Mouse (Mus musculus) forebrain, embryonic 15.5 days (tissue): ENCODE results near the gene Fam161b. TPM values are rescaled to one million over a fixed set of nuclear protein-coding genes. Genes with fewer than 3 reads are reported as not detected.

Experiments used
- ATAC-seq: fragments of 200-750 bp; cut with Nextera tagmentation; replicated peaks from 2 replicates; pipeline ENCODE4 v1.8.0; 2017; ENCODE audit warnings: mild to moderate bottlenecking, moderate TSS enrichment, moderate library complexity
- H3K27ac ChIP-seq: fragments of 300-500 bp; sonication (generic); replicated peaks from 2 replicates; pipeline ENCODE4 v1.5.1; 2015; ENCODE audit warnings: mild to moderate bottlenecking, inconsistent platforms
- H3K27me3 ChIP-seq: fragments of 300-500 bp; sonication (generic); 2 replicates; pipeline ENCODE4 v1.6.1; 2015; ENCODE audit warnings: inconsistent platforms
- H3K36me3 ChIP-seq: fragments of 300-500 bp; sonication (generic); 2 replicates; pipeline ENCODE4 v1.6.1; 2015; ENCODE audit warnings: mild to moderate bottlenecking, inconsistent platforms
- H3K4me1 ChIP-seq: fragments of 300-500 bp; sonication (generic); 2 replicates; pipeline ENCODE4 v1.6.1; 2015; ENCODE audit warnings: inconsistent platforms
- H3K4me2 ChIP-seq: fragments of 300-500 bp; sonication (generic); replicated peaks from 2 replicates; pipeline ENCODE4 v1.6.1; 2015; ENCODE audit warnings: mild to moderate bottlenecking, inconsistent platforms
- H3K4me3 ChIP-seq: fragments of 300-500 bp; sonication (generic); 2 replicates; pipeline ENCODE4 v1.5.1; 2015; ENCODE audit warnings: mild to moderate bottlenecking, inconsistent platforms
- H3K9ac ChIP-seq: fragments of 300-500 bp; sonication (generic); replicated peaks from 2 replicates; pipeline ENCODE4 v1.6.1; 2015; ENCODE audit warnings: mild to moderate bottlenecking, inconsistent platforms
- H3K9me3 ChIP-seq: fragments of 300-500 bp; sonication (generic); 2 replicates; pipeline ENCODE4 v1.6.1; 2016; ENCODE audit warnings: inconsistent platforms
- WGBS: fragments of 180-500 bp; shearing (Covaris S2); methylation state at CpG from one replicate; pipeline ENCODE4 v1.1.7; 2015; ENCODE audit warnings: mixed read lengths; 5-methylcytosine and 5-hydroxymethylcytosine counted together
- polyA plus RNA-seq: library from polyadenylated mRNA; unstranded; fragments of >200 nt; fragmentation: Nextera tagmentation; extraction: Ambion mirVana; gene quantifications from 2 replicates; pipeline ENCODE4 v1.2.1, GENCODE M21; 2015

Gene Fam161b
- 14.8 and 16.1 TPM in 2 replicates for polyA plus RNA-seq

DNA sequence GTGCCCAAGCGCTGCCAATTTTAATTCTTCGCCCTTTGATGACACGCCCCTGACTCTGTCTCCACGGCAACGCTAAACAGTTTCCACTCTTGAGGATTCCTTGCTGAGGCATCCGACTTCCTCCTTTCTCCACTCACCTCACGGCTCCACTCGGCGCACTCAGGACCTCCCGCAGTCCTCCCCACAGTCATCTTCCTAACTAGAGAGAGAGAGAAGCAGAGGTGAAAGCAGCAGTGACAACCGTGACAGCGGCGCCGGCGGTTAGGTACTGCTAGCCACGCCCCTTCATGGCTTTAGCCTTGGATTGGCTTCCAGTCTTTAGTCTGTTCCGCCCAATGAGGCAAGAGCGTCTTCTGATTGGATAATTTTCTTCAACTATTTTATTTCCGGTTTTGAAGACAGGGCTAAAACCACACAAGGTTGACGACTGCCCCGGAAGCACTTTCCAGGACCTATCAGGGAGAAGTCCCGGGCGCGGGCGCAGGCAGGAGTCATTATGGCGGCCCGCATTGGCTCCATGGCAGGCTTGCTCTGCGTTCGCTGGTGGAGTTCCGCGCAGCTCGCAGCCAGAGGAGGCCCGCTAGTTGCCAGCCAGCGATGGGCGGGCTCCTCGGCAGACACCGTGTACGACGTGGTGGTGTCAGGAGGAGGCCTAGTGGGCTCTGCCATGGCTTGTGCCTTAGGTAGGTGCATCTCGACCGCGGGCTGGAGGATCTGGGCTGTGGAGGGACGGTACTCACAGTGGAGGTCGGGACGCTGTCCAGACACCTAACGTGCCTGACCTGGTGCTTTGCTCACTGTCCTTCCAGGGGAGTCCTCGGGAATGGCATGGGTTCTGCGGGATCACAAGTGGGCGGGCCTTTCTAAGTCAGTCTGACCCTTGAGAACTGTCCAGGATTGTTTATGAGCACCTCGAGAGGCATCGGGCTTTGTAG lies at the start of gene Fam161b, which contains the start of gene Coq6:
Fam161b (minus strand) TSS at position 279 of the 935 bp plus-strand sequence.
Coq6 (plus strand) TSS at position 103 of the 935 bp plus-strand sequence.
- Histone ChIP-seq H3K9ac (peak within 1 kb of the TSS; percentile 81), H3K4me3 (peak within 1 kb of the TSS; percentile 80), H3K27ac (peak within 1 kb of the TSS; percentile 52), H3K4me1 (peaks cover 22% of the 10 kb centered on the region), H3K27me3 (no peaks in the 10 kb centered on the region), H3K4me2 (peak within 1 kb of the TSS; percentile 70), H3K9me3 (no peaks in the 10 kb centered on the region), H3K36me3 (peaks cover 5% of the 10 kb centered on the region; the same call in 1 of the 2 replicates)
- under 1% methylated on average over 51 of the region's 51 CpGs for WGBS
- peak; percentile 99 for ATAC-seq

DNA sequence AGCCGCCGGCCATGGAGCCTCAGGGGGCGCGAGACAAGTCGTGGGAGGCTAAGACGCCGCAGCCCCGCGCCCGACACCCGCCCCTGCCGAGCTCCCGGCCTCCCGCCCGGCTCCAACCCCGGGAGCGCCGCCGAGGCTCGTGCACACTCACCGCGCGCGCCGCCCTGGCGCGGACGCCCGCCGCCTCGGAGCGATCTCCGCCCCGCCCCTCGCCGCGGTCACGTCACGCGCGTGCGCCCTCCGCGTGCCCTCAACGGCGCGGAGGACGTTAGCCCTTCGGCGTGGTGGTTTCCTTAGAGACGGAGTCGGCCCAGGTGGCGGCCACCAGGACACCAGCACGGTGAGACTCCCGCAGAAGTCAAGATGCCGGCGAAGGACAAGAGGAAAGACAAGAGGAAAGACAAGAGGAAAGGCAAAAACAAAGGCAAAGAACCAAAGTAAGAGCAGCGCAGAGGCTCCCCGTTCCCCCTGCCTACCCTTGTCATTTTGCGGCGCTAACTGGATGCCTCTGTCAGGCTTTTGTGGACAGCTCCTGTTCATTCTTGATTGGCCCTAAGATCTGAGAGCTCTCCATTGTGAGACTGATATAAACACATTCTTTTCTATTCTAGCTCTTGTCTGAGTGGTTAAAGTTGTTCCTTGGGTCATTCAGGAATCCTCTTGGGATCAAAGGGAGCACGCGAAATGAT lies 47.3 kb upstream of the Fam161b start, which contains the start of the genes Entpd5 and Bbof1:
Entpd5 (minus strand) TSS at position 211 of the 689 bp plus-strand sequence.
Bbof1 (plus strand) TSS at position 253 of the 689 bp plus-strand sequence.
- H3K36me3 ChIP-seq = peaks cover 2% of the 10 kb centered on the region; the same call in 1 of the 2 replicates
- peak; percentile 93 for ATAC-seq
- H3K9me3 ChIP-seq = no peaks in the 10 kb centered on the region
- H3K4me1 ChIP-seq = peaks cover 12% of the 10 kb centered on the region
- H3K27me3 ChIP-seq = no peaks in the 10 kb centered on the region
- peak within 1 kb of the TSS; percentile 89 for H3K27ac ChIP-seq
- under 1% methylated on average over 58 of the region's 63 CpGs for WGBS
- H3K4me3 ChIP-seq = peak within 1 kb of the TSS; percentile 76
- H3K4me2 ChIP-seq = peak within 1 kb of the TSS; percentile 84
- H3K9ac ChIP-seq = peak within 1 kb of the TSS; percentile 79

GRCm38 (mm10) chr12:84407874-84408818 lies 46.5 kb upstream of the Fam161b start:
- Histone ChIP-seq H3K27ac (peak overlapping the region; percentile 89), H3K4me1 (peaks cover 12% of the 10 kb centered on the region), H3K36me3 (peaks cover 2% of the 10 kb centered on the region; the same call in 1 of the 2 replicates), H3K4me2 (peak overlapping the region; percentile 84), H3K27me3 (no peaks in the 10 kb centered on the region), H3K9ac (peak overlapping the region; percentile 79), H3K9me3 (no peaks in the 10 kb centered on the region), H3K4me3 (peak overlapping the region; percentile 76)
- ATAC-seq = peak; percentile 75
- WGBS = 2% methylated on average over 52 of the region's 52 CpGs

- ATAC-seq = no peak
- peaks cover 2% of the 10 kb centered on the region; the same call in 1 of the 2 replicates for H3K36me3 ChIP-seq
- peaks cover 12% of the 10 kb centered on the region for H3K4me1 ChIP-seq
- no peak overlapping the region for H3K4me3 ChIP-seq
- H3K9me3 ChIP-seq = no peaks in the 10 kb centered on the region
- WGBS = 61% methylated on average over 4 of the region's 4 CpGs
- no peak overlapping the region for H3K9ac ChIP-seq
- H3K27me3 ChIP-seq = no peaks in the 10 kb centered on the region
- H3K4me2 ChIP-seq = no peak overlapping the region
- no peak overlapping the region for H3K27ac ChIP-seq
These were observed 45.6 kb upstream of the Fam161b start for GRCm38 (mm10) chr12:84407259-84407658.

- no peak overlapping the region for H3K27ac ChIP-seq
- H3K4me1 ChIP-seq = peaks cover 10% of the 10 kb centered on the region
- H3K4me3 ChIP-seq = no peak overlapping the region
- no peaks in the 10 kb centered on the region for H3K36me3 ChIP-seq
- no peak overlapping the region for H3K9ac ChIP-seq
- H3K4me2 ChIP-seq = no peak overlapping the region
- no peaks in the 10 kb centered on the region for H3K27me3 ChIP-seq
- ATAC-seq = no peak
- WGBS = 48% methylated on average over 6 of the region's 6 CpGs
- no peaks in the 10 kb centered on the region for H3K9me3 ChIP-seq
These were observed 42.9 kb upstream of the Fam161b start for GRCm38 (mm10) chr12:84404541-84404940.

DNA sequence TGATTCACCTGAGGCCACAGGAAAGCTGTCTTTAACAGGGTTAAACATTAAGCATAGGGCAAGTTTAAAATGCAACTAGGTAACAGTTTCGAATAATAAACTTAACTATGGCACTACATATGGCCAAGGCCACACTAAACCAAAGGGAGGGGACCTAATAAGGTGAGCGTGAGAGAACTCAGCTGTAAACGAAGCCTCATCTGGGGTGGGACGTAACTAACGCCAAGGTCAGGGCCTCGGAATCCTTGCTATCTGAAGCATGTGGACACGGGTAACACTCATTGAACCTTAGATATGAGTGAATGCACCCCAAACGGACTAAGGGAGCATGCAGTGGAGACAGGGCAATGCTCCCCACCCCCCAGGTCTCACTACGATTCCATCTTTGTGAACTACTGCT lies 41.3 kb upstream of the Fam161b start:
- ATAC-seq = no peak
- WGBS = 82% methylated on average over 9 of the region's 9 CpGs
- no peaks in the 10 kb centered on the region for H3K27me3 ChIP-seq

DNA sequence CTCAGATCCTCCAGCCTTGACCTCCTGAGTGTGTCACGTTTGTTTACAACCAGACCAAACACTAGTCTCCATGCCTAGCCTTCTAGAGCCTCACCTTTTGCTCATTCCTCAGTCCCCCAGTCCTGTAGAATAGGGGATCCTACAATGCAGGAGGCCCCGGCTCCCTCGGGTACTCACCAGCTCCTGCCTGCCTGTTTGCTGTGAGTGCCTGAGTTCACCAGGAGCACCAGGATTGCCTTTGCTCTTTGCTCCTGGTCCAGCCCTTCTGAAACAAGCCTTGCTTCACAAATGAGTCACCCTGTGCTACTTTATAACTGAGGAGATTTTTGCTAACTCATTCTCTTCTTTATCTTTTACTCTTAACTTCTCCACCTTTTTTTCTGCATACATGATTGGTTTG lies 39.0 kb upstream of the Fam161b start:
- H3K27ac ChIP-seq = no peak overlapping the region
- ATAC-seq = no peak
- WGBS = 76% methylated on average over 3 of the region's 3 CpGs

More for the DNA sequence above, 41.3 kb upstream of the Fam161b start:
- H3K9ac ChIP-seq = no peak overlapping the region
- peaks cover 4% of the 10 kb centered on the region for H3K4me1 ChIP-seq
- H3K9me3 ChIP-seq = no peaks in the 10 kb centered on the region
- H3K4me2 ChIP-seq = no peak overlapping the region
- H3K27ac ChIP-seq = no peak overlapping the region
- no peaks in the 10 kb centered on the region for H3K36me3 ChIP-seq
- no peak overlapping the region for H3K4me3 ChIP-seq

GRCm38 (mm10) chr12:84400068-84400467 lies 38.4 kb upstream of the Fam161b start:
- Histone ChIP-seq H3K4me2 (no peak overlapping the region), H3K4me1 (no peaks in the 10 kb centered on the region), H3K27me3 (no peaks in the 10 kb centered on the region), H3K36me3 (no peaks in the 10 kb centered on the region), H3K9ac (no peak overlapping the region), H3K4me3 (no peak overlapping the region), H3K27ac (no peak overlapping the region), H3K9me3 (no peaks in the 10 kb centered on the region)
- no peak for ATAC-seq
- 91% methylated on average over 3 of the region's 3 CpGs for WGBS

More for the DNA sequence above, 39.0 kb upstream of the Fam161b start:
- no peaks in the 10 kb centered on the region for H3K4me1 ChIP-seq
- H3K36me3 ChIP-seq = no peaks in the 10 kb centered on the region
- H3K9ac ChIP-seq = no peak overlapping the region
- H3K27me3 ChIP-seq = no peaks in the 10 kb centered on the region
- H3K9me3 ChIP-seq = no peaks in the 10 kb centered on the region
- no peak overlapping the region for H3K4me2 ChIP-seq
- H3K4me3 ChIP-seq = no peak overlapping the region

GRCm38 (mm10) chr12:84399663-84400062 lies 38.0 kb upstream of the Fam161b start:
- WGBS = 87% methylated on average over 9 of the region's 9 CpGs
- ATAC-seq = no peak

GRCm38 (mm10) chr12:84399135-84399534 lies 37.5 kb upstream of the Fam161b start:
- Histone ChIP-seq H3K36me3 (no peaks in the 10 kb centered on the region), H3K4me1 (no peaks in the 10 kb centered on the region), H3K27me3 (no peaks in the 10 kb centered on the region), H3K4me3 (no peak overlapping the region), H3K4me2 (no peak overlapping the region), H3K9ac (no peak overlapping the region), H3K9me3 (no peaks in the 10 kb centered on the region), H3K27ac (no peak overlapping the region)
- WGBS = 85% methylated on average over 9 of the region's 9 CpGs
- no peak for ATAC-seq

More at GRCm38 (mm10) chr12:84399663-84400062, 38.0 kb upstream of the Fam161b start:
- Histone ChIP-seq H3K9ac (no peak overlapping the region), H3K36me3 (no peaks in the 10 kb centered on the region), H3K4me1 (no peaks in the 10 kb centered on the region), H3K9me3 (no peaks in the 10 kb centered on the region), H3K4me2 (no peak overlapping the region), H3K4me3 (no peak overlapping the region), H3K27ac (no peak overlapping the region), H3K27me3 (no peaks in the 10 kb centered on the region)

GRCm38 (mm10) chr12:84398629-84399028 lies 37.0 kb upstream of the Fam161b start:
- ATAC-seq = no peak
- Histone ChIP-seq H3K27me3 (no peaks in the 10 kb centered on the region), H3K4me2 (no peak overlapping the region), H3K9ac (no peak overlapping the region), H3K36me3 (no peaks in the 10 kb centered on the region), H3K4me3 (no peak overlapping the region), H3K9me3 (no peaks in the 10 kb centered on the region), H3K4me1 (no peaks in the 10 kb centered on the region), H3K27ac (no peak overlapping the region)
- WGBS = 90% methylated on average over 5 of the region's 5 CpGs
